Mouse (Mus musculus): ENCODE data around the gene Ppp1r15b.

The Ppp1r15b gene

GRCm38 (mm10) chr1:133162981-133163380 lies 32.0 kb downstream of the Ppp1r15b start:
- no peak for DNase-seq

- DNase-seq: no peak
Measured at GRCm38 (mm10) chr1:133163820-133164431, 33.0 kb downstream of the Ppp1r15b start, which contains the start of gene Plekha6. Gene Plekha6 (plus strand): TSS chr1:133164210.

GRCm38 (mm10) chr1:133164591-133165011 lies 33.7 kb downstream of the Ppp1r15b start:
- DNase-seq: no peak

- DNase-seq: no peak
Measured at GRCm38 (mm10) chr1:133165111-133165510, 34.2 kb downstream of the Ppp1r15b start.

DNA sequence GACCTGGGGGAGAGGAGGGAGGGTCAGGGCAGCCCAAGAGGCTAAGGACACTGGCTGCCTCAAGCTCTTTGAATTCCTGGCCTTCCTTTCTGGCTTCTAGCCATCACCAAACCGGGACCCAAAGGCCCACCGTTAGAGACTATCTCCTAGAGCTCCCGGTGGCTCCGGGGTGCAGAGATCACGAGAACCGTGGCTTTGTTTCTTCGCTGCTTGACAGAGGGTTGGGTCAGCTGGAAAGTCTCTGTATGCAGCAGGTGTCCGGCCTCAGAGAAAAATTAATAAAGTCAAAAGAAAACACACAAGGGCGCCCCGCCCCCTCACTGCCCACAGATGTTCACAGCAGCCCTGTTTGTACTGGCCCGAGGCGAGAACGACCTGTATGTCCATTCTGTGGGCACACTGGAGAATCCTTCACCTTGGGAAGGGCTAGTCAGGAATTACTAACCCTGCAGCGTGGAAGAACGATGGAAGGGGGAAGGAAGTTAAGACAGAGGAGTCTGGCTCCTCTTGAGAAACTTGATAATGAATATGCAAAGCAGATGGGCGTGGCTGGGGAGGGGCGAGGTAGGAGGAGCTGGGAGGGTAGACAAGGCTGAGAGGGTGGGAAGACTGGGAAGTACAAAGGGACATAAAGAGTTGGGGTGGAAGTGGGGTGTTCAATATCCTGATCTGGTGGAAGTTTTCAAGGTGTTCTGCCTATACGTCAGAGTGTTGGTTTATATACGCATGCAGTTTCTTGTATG lies 37.5 kb downstream of the Ppp1r15b start:
- no peak for DNase-seq

DNA sequence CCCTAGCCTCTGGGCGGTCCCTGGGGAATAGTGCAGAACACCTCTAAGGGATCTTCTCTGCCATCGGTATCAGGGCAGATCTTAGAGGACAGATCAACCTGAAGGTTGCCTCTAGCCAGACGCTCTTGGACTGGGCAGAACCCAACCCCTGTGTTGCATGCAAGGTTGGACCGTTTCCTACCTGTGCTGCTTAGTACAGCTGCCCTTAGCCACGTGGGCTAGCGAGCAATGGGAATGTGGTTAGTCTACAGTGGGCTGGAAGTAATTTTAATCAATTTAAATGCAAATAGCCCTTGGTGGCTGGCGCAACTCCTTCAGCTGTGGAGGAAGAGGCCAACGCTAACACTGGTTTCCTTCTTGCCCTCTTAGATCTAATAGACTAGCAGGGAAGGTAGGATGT lies 39.3 kb downstream of the Ppp1r15b start:
- DNase-seq: no peak

DNA sequence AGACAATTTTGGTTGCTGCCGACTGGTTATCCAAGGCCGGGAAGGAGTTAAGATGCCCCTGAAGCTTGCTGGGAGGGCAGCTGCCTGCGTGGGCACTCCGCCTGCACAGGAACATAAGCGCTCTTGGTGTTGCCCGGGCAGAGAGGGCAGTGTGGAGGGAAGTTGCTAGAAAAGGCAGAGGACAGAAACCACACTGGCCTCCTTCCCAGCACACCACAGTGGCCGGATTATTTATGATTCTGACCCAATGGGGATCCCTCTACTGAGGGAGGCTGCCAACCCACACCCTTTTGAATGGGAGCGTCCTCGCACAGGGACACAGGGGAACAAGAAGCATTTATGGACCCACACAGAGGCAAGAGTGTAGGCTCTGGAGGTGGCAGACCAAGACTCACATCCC lies 40.4 kb downstream of the Ppp1r15b start:
- DNase-seq: no peak

DNA sequence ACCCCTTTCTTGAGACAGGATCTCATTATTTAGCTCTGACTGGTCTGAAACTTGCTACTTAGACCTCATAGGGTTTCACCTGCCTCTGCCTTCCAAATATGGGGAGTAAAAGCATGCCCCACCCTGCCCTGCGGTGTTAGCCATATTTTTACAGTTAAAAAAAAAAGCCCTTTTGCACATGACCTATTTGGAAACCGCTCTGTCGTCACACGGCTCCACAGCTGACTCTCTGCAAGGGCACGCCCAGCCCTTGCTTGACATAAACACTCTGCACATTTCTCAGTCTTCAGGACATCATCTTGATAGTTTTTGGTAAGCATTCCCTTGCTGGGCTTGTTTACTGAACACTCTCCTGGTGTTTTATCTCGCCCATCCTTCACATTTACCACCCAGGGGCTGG lies 44.2 kb downstream of the Ppp1r15b start:
- no peak for DNase-seq

DNA sequence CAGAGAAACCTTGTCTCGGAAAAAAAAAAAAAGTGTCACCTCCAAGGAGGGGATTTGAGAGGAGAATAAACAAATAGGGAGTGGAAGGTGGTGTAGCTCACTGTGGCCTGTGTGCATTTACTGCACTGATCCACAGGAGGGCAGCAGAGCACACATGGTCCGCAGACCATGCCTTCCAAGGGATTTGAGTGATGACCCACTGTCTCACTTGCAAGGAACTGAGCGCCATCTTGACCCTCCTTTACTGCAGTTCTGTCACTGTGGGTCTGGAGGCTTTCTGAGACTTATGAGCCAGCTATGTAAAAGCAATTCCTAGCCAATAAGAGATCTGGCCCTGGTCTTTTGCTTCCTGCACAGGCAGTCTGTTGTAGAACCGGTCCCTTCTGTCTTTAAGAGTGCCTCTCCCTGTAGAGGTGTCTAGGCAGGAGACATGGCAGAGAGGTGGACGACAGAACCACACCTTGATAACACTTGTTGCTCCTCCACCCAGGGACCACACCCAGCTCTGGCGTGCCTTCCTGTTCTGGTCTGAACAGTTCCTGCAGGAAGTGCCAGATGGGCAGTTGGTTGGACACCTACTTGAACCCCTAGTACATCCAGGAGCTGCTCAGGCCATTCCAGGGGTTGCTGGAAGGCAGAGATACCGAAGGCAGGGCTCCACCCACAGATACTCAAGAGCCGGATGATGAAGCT lies 46.7 kb downstream of the Ppp1r15b start:
- DNase-seq: peak; percentile 56

- peak; percentile 84 for DNase-seq
Measured at GRCm38 (mm10) chr1:133178732-133179440, 47.9 kb downstream of the Ppp1r15b start.

DNA sequence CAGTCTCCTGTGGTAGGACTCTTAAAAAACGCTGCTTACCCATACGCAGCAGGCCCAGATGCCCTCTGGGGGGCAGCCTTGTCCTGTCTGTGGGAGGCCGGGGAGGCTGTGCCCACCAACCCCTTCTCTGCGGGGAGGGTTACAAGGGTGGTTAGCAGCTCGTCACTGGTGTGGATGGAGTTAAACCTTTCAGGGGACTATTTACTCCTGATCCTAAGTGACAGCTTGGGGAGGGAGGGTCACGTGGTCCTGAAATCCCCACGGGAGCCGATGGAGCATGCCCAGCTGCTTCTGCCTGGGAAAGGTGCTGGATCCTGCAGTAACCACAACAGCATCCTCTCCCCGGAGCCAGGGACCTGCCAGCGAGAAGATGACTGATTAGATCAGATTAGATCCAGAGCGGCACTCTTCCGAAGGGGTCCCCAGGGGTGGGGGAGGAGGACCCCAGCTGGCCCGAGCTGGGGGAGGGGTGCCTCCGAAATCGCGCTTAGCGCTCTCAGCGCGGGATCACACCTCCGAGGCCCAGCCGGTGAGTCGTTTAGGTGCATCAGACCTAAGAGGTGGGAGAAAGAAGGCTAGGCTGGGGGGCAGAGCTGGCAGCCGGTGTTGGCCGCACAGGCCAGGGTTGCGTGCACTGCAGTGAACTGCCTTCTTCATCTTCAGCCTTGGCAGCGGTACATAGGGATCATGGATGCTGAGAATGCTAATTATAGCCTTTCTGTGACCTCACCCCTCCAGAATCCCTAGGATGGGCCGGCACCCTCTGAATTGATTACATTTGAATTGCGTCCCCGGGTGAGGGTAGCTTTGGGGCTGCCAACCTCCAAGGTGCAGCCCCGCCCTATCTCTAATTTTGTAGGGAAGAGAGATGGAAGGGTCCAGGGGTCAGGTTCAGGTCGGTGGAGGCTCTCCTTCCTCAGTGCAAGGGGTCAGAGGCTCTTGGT lies 50.4 kb downstream of the Ppp1r15b start:
- peak; percentile 80 for DNase-seq

DNA sequence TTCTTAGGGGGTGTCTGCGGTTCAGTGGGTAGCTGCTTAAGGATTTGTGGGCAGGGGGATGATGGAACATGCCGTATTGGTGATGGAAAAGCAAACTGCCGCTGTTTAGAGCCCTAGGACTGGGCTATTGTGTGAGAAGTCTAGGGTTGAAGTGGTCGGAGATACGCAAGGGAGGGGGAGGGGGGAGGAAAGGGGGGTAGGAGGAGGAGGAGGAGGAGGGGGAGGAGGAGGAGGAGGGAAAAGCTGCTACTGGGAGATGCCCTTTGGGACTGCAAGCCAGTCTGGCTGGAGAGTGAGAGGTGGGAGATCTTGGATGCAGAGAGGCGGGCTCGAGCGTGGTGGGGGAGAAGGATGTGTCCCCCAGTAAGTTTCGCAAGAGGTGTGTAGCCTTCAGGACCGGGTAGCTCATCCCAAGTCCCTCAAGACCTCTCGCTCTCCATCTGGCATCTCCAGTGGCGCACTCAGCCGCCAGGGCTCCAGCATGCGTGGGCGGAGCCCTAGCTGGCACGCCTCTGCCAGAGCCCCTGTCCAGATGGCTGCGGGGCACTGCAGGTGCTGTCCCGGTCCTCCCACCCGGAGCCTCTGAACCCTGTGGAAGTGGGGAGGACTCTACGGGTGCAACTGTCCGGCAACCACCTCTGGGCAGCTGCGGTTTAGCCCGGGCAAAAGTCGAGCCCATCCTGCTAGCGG lies 51.2 kb downstream of the Ppp1r15b start:
- DNase-seq: peak; percentile 79

- no peak for DNase-seq
Measured at GRCm38 (mm10) chr1:133182706-133183095, 51.8 kb downstream of the Ppp1r15b start.

DNA sequence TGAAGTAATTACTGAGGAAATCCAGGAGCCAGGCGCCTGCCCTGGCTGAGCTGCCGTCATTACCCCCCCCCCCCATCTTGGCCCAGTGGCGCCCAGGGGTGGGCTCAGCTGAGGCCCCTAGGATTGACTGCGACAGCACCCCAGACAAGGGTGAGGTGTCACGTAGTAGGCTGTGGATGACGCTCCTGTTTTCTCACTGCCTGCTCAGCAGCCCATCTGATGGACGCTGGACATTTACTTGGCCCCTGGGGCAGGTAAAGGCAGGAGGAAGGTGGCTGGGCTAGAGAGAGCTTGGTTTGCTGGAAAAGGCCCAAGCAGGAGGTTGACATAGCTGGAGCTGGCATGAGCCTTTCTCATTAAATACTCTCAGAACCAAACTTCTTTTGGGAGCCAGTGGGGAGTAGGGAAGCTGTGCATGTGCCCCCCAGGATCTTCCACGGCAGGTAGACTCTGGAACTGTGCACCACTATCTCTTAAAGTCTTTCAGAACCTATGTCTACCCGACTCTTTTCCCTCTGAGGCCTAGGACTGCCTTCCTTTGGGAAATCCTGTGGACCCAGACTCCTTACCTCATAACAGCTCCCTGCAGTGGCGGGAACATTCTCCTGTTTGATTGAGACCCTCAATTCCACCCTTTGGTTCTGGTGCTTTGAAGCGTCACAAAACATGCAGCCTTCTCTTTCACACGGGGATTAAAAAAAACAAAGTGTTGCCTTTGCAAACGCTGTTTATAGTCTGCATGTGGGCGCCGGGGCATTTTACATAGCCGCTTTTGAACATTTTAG lies 52.4 kb downstream of the Ppp1r15b start:
- DNase-seq: peak; percentile 29

DNA sequence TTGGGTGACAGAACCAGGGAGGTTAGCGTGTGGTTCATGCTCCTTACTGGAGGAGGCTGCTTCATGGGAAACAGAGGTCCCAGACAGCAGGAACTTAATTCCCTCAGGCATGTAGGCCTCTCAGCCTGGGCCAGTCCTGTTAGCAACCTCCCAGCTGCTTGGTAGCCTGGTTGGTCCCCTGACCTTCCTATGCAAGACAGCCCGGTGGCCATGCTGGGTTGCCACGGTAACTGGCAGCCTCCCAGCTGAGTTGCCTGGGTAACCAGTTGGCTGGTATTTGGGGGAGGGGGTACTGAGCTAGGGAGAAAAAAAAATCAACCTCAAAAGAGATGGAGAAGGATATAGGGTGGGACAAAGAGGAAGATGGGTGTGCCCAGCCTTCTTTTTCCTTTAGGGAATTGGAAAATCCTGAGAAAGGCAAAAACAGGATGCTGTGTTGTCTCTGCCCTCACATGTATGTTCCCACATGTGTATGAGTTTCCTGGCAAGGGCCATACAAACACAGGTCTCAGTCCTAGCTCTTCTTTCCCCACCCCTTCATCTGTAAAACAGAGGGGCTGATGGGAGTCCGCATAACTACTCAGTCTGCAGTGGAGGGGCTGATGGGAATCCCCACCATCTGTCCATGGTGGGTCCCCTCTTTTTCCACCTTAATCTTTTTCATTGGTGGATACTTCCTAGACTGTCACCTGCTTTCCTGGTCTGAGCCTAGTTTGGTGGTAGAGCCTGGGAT lies 57.2 kb downstream of the Ppp1r15b start:
- DNase-seq: no peak

- DNase-seq: no peak
Measured at GRCm38 (mm10) chr1:133188719-133189118, 57.8 kb downstream of the Ppp1r15b start.

All from cerebellum, adult 11-12 months (tissue).